Mouse (Mus musculus) ovary, postnatal 14 days (tissue): ENCODE measurements around the gene Bmpr2.
"Not testable (repeated sequence)": the region's sequence is repeated elsewhere in the genome, so short reads cannot be mapped to it uniquely, and the experiment has no call there.

Experiments used
- DNase-seq: peaks from one replicate; pipeline ENCODE4 v3.0.0; 2022; ENCODE audit warnings: low spot score

The Bmpr2 gene

DNA sequence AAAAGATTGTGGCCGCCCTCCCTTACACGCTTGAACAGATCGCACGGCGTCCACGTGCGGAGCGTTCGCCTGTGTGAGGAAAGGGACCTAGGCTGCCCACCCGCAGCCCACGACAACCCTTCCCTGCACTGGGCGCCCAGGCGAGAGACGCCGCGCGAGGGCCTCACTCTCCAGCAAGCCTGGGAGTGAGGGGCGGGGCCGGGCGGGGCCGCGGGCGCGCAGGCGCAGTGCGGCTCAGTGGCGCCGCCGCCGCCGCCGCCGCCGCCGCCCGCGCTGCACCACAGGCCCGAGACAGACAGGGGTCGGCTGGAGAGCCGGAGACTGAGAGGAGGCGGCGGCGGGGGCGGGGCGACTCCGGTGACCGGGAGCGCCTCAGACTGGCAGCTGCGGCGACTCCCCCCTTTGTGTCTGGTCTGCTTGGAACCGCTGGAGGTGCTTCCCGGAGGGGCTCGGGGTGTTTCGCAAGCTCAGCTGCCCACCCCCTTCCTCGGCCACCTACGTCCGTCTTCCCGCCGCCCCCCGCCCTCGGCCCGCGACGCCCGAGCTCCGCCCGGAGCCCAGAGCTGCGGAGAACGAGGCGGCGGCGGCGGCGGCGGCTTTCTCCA is at the start of gene Bmpr2:
Gene Bmpr2 (plus strand): TSS at position 237 of the 605 bp plus-strand sequence.
- DNase-seq = peak; percentile 79

DNA sequence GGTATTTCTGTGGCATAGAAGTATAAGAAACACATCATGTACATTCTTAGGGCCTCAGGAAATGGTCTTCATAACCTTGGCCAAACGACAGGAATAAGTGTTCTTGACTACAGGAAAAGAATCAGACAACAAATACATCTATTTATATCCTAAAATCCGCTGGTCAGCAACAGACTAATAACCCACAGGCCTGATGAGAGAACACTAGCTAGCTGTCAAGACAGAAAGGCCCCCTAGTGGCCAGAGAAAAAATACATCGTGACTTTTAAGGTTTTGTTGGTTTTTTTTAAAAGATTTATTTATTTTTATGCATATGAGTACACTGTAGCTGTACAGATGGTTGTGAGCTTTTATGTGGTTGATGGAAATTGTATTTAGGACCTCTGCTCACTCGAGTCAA is 43.3 kb upstream of the Bmpr2 start:
- peak; percentile 13 for DNase-seq

DNA sequence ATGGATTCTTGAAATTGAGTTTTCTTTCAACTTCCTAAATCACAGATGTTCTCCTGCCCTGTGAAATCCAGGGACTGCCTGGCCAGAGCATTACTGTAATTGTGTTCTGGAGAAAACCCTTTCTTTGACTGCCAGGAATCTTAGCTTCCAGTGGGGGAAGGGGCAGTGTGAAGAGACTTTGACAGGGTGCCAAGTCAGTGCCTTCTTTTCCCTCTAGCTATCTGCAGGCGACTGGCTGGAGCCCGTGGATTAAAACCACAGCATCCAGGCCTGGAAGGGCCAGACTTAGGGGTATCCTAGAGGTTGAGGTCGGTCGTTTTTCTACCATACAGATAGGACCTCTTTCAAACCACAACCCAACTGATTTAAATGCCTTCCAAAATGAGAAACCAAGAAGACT is 37.5 kb upstream of the Bmpr2 start:
- peak; percentile 11 for DNase-seq

DNA sequence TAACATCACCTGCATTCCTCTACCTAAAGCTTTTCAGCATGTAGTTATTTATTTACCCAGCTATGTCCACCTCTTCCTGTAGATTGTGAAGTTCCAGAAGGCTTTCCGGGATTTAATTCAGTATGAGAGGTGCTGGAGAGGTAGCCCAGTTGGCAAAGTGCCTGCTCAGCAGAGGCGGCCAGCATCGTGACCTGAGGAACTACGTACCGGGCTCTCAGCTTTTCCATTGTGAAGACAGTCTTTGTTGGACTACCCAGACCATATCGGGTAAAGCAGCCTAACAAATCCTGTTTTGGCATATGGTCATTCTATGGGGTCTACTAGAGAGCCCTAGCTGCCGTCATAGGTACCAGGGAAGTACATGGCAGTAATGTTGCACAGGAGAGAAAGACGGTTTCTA is 33.1 kb upstream of the Bmpr2 start:
- no peak for DNase-seq

- DNase-seq = no peak
Observed at GRCm38 (mm10) chr1:59730737-59731136, 32.5 kb upstream of the Bmpr2 start.

DNA sequence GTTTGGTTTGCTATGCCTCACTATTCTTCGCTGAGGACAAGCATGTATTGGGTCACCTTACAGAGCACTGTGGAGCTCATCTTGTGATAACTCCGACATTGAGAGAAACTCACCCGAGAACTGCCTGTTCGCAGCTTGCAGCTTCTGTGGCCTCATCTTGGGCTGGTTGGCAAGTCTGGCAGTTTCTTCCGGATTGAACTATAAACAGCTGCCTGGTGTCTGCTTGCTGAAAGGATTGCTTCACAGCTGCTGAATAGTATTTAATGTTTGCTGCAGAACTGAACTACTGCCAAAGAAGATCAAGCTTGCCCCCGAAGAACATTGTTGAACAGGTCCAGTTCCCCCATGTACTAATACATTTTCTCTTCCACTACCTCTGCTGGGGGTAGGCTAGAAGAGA is 29.1 kb upstream of the Bmpr2 start:
- no peak for DNase-seq

GRCm38 (mm10) chr1:59738768-59739414 is 24.3 kb upstream of the Bmpr2 start:
- DNase-seq = no peak

GRCm38 (mm10) chr1:59739577-59740354 is 23.4 kb upstream of the Bmpr2 start:
- DNase-seq = no peak

DNA sequence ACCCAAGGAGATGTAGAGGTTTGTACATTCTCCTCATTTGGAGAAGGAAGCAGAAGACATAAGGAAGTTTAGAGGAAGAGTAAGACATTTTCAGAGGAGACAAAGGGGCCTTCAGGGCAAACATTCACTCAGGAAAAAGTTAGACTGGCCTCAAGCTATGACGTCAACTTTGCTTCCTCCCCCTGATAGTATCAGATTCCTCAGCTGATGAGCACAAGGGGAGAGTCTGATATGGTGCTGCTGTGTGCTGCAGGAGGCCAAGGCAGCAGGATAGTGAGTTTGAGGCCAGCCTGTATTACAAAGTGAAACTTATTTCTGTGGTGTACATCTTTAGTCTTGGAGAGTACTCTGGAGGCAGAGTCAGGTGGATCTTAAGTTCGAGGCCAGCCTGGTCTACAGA is 14.2 kb upstream of the Bmpr2 start:
- DNase-seq = no peak

- not testable (repeated sequence) for DNase-seq
Observed at GRCm38 (mm10) chr1:59749724-59750123, 13.5 kb upstream of the Bmpr2 start.

DNA sequence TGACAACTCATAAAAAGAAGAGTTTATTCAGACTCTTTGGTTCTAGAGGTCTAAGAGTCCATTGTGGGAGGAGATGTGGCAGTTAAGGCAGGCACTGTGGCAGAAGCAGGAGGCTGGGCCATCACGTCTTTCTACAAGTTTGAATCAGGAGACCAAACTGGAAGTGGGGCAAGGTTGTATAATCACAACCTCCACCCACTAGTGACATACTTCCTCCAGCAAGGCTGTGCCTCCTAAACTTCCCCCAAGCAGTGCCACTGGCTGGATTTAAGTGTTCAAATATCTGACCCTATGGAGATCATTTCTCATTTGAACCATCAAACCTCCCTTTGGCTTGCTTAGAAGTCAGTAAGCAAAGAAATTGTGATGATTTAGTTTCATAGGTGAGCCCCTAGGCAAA is 7.9 kb upstream of the Bmpr2 start:
- DNase-seq = no peak

DNA sequence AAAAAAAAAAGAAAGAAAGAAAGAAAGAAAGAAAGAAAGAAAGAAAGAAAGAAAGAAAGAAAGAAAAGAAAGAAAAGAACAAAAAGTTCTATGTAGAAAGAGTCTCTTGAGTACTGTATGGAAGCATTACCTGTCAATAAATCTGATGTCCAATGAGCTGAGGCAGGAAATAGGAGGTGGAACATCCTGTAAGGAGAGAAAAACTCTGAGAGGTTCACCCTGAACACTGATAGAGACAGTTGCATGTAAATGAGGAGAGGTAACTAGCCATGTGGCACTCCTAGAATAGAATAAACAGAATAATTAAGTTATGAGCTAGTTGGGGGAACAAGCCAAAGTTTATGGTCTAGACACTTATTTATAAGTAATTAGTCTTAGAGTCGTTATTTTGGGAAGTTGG is 4.9 kb upstream of the Bmpr2 start:
- no peak for DNase-seq

DNA sequence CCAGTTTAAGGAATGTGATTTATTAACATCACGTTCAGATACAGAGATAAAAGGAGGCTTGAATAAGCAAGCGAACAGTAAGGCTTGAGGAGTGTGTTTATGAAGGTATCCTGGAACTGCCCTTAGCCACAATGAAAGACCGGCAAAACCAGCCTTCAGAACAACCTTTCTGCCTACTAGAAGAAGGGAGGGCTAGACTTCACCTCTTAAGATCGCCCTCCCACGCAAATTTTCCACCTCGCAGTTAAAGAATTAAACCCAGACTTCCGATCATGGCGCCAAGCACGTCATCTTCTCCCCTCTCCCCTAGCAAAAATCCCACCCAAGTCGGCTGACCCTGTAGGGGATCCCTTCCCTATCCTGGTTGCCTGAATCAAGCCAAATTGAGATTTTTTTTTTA is 992 bp upstream of the Bmpr2 start:
- peak; percentile 17 for DNase-seq

DNA sequence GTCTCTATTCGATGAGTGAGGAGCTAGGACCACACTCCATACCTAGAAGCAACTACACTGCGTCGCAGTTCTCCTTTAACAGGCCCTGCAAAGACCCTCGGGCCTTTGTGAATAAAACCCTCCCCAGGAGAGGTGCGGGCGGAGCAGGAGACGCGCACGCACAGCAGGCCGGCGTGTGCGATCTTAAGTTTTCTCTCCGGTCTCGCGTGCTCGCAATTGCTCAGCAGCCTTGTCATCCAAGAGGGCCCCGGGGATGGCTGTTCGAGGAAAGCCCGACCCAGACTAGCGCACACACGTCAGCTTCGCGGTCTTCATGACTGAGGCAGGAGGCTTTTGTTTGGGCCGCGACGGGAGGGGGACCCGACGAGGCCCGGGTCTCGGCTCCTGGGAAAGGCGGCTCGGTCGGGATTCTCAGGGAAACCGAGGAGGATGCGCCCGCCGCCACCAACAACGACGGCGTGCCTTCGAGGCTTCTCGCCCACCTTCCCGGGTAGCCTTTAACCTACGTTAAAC is 493 bp upstream of the Bmpr2 start:
- DNase-seq = peak; percentile 23

GRCm38 (mm10) chr1:59763781-59764251 is 616 bp downstream of the Bmpr2 start:
- no peak for DNase-seq

GRCm38 (mm10) chr1:59764407-59764971 is 1.3 kb downstream of the Bmpr2 start:
- peak; percentile 13 for DNase-seq

DNA sequence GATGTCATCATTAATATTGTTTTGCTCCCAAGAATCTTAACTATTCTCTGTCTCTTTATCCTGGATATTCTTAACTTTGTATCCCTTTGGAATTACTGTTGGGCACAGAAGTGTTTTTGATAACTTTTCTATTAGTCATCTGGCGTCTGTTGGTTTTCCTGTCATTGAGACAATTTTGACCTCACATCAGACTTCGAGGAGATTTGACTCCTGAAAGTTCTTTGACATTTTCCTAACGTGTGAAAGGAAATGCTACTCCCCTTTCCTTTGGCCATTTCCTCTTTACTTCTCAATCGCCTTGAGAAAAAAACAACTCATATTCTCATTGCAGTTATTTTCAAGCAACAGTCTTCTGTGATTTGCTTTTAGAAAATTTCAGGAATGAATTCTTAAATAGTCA is 2.1 kb downstream of the Bmpr2 start:
- no peak for DNase-seq

- DNase-seq = no peak
Observed at GRCm38 (mm10) chr1:59766626-59767025, 3.4 kb downstream of the Bmpr2 start.

DNA sequence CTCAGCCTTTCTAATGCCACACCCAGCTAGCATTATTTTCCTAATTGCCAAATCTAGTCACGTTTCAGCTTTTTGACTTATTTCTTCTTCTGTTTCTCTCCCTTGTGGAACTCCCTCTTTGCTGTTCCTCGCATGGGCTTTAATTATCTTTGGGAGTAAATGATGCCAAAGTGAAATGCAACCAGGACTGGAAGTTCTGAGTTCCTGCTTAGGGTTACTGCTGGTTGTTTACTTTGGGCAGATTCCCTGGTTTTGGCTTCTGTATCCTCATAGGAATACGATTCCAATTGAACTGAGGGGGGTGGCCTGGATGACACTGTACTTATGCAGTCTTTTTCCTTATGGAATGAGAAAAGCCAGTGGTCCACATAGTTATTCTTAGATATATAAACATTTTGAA is 8.7 kb downstream of the Bmpr2 start:
- DNase-seq = no peak

DNA sequence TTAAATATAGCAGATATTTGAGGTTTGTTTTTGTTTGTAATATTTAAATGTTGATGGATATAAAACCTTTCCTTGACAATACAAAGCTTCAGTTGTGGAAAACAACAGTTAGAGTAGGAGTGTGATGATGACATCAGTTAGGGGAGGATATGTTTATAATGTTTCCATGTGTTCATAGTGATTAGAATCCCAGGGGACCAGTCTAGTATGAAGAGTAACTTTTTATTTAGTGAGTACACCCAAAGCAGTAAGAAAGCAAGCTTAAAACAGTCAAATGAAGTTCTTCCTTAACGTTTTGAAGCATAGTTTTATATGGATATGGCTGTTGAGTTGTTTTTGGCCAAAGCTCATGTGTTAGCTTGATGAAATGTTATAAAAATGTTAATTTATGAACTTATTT is 17.9 kb downstream of the Bmpr2 start:
- DNase-seq = no peak

GRCm38 (mm10) chr1:59788975-59789374 is 25.8 kb downstream of the Bmpr2 start:
- no peak for DNase-seq

DNA sequence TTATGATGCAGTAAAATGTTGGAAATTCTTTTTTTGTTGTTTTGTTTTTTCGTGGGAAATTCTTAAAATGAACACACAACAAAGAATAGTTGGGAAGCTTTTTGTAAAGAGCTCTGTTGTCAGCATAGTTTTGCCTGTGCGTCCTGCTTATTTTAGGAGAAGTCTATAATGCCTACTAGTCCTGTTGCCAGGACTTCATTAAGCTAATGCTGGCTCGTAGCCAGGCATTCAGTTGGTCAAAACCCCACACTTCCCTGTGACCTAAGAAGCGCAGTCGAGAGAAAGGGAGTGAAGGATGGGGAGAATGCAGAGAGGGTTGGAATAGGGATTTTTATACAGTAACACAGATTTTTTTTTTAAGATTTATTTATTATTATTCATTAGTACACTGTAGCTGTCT is 26.5 kb downstream of the Bmpr2 start:
- DNase-seq = no peak

- peak; percentile 26 for DNase-seq
Observed at GRCm38 (mm10) chr1:59795336-59795735, 32.1 kb downstream of the Bmpr2 start.
